Mouse (Mus musculus): ENCODE results near the gene Bpnt1. TPM values are rescaled to one million over a fixed set of nuclear protein-coding genes. Genes with fewer than 3 reads are reported as not detected.

The Bpnt1 gene
- total and polyA plus RNA-seq, 2 experiments = 80.5 to 86.5 TPM

GRCm38 (mm10) chr1:185306836-185307235 is 25.1 kb upstream of the Bpnt1 start:
- Histone ChIP-seq H3K9ac (ENCODE audit: low read depth, low read length) (no peak overlapping the region), H3K4me1 (ENCODE audit: control insufficient read depth, insufficient read depth, low read length) (no peaks in the 10 kb centered on the region), H3K27ac (replicated peaks; ENCODE audit: insufficient read depth, low read depth, low read length) (no peak overlapping the region), H3K79me2 (ENCODE audit: control insufficient read depth, insufficient read depth, low read length) (0 out of 2 replicates have a peak, but pooled peaks cover 2% of the 10 kb centered on the region), H3K36me3 (ENCODE audit: control insufficient read depth, insufficient read depth, low read length) (peaks cover 6% of the 10 kb centered on the region; the same call in 1 of the 2 replicates), H3K4me3 (ENCODE audit: insufficient read depth, low read depth, low read length) (no peak overlapping the region), H3K27me3 (ENCODE audit: control insufficient read depth, insufficient read depth, low read length) (no peaks in the 10 kb centered on the region)
- WGBS = 99% methylated on average over 12 of the region's 12 CpGs
- no peak for DNase-seq (ENCODE audit: extremely low read depth, low read depth, low spot score)
- no peak for TF ChIP-seq POLR2A (IDR thresholded peaks at IDR 0.05; ENCODE audit: extremely low read depth, insufficient read depth, low read length)
- no peak for TF ChIP-seq CTCF (IDR thresholded peaks at IDR 0.05; ENCODE audit: low read depth, low read length)

- H3K4me1 ChIP-seq (ENCODE audit: control insufficient read depth, insufficient read depth, low read length) = no peaks in the 10 kb centered on the region
- no peaks in the 10 kb centered on the region for H3K27me3 ChIP-seq (ENCODE audit: control insufficient read depth, insufficient read depth, low read length)
- no peak overlapping the region for H3K4me3 ChIP-seq (ENCODE audit: insufficient read depth, low read depth, low read length)
- TF ChIP-seq POLR2A (IDR thresholded peaks at IDR 0.05; ENCODE audit: extremely low read depth, insufficient read depth, low read length) (no peak), CTCF (IDR thresholded peaks at IDR 0.05; ENCODE audit: low read depth, low read length) (no peak)
- H3K79me2 ChIP-seq (ENCODE audit: control insufficient read depth, insufficient read depth, low read length) = 0 out of 2 replicates have a peak, but pooled peaks cover 2% of the 10 kb centered on the region
- H3K36me3 ChIP-seq (ENCODE audit: control insufficient read depth, insufficient read depth, low read length) = peaks cover 12% of the 10 kb centered on the region; the same call in 1 of the 2 replicates
- H3K9ac ChIP-seq (ENCODE audit: low read depth, low read length) = no peak overlapping the region
- no peak for DNase-seq (ENCODE audit: extremely low read depth, low read depth, low spot score)
- no peak overlapping the region for H3K27ac ChIP-seq (replicated peaks; ENCODE audit: insufficient read depth, low read depth, low read length)
- over 99% methylated on average over 7 of the region's 7 CpGs for WGBS
These were observed 24.3 kb upstream of the Bpnt1 start for GRCm38 (mm10) chr1:185307645-185308044.

GRCm38 (mm10) chr1:185308334-185308733 is 23.6 kb upstream of the Bpnt1 start:
- Histone ChIP-seq H3K36me3 (ENCODE audit: control insufficient read depth, insufficient read depth, low read length) (peaks cover 16% of the 10 kb centered on the region; the same call in 1 of the 2 replicates), H3K27me3 (ENCODE audit: control insufficient read depth, insufficient read depth, low read length) (no peaks in the 10 kb centered on the region), H3K9ac (ENCODE audit: low read depth, low read length) (no peak overlapping the region), H3K27ac (replicated peaks; ENCODE audit: insufficient read depth, low read depth, low read length) (no peak overlapping the region), H3K79me2 (ENCODE audit: control insufficient read depth, insufficient read depth, low read length) (0 out of 2 replicates have a peak, but pooled peaks cover 2% of the 10 kb centered on the region), H3K4me1 (ENCODE audit: control insufficient read depth, insufficient read depth, low read length) (no peaks in the 10 kb centered on the region), H3K4me3 (ENCODE audit: insufficient read depth, low read depth, low read length) (no peak overlapping the region)
- WGBS = 79% methylated on average over 2 of the region's 2 CpGs
- no peak for TF ChIP-seq CTCF (IDR thresholded peaks at IDR 0.05; ENCODE audit: low read depth, low read length)
- no peak for TF ChIP-seq POLR2A (IDR thresholded peaks at IDR 0.05; ENCODE audit: extremely low read depth, insufficient read depth, low read length)
- no peak for DNase-seq (ENCODE audit: extremely low read depth, low read depth, low spot score)

- H3K4me3 ChIP-seq (ENCODE audit: insufficient read depth, low read depth, low read length) = no peak overlapping the region
- DNase-seq (ENCODE audit: extremely low read depth, low read depth, low spot score) = peak; percentile 54
- 38% methylated on average over 4 of the region's 4 CpGs for WGBS
- peaks cover 21% of the 10 kb centered on the region; the same call in 1 of the 2 replicates for H3K36me3 ChIP-seq (ENCODE audit: control insufficient read depth, insufficient read depth, low read length)
- H3K27ac ChIP-seq (replicated peaks; ENCODE audit: insufficient read depth, low read depth, low read length) = no peak overlapping the region
- H3K27me3 ChIP-seq (ENCODE audit: control insufficient read depth, insufficient read depth, low read length) = no peaks in the 10 kb centered on the region
- H3K9ac ChIP-seq (ENCODE audit: low read depth, low read length) = no peak overlapping the region
- no peaks in the 10 kb centered on the region for H3K4me1 ChIP-seq (ENCODE audit: control insufficient read depth, insufficient read depth, low read length)
- TF ChIP-seq CTCF (IDR thresholded peaks at IDR 0.05; ENCODE audit: low read depth, low read length) (no peak), POLR2A (IDR thresholded peaks at IDR 0.05; ENCODE audit: extremely low read depth, insufficient read depth, low read length) (no peak)
- H3K79me2 ChIP-seq (ENCODE audit: control insufficient read depth, insufficient read depth, low read length) = 0 out of 2 replicates have a peak, but pooled peaks cover 2% of the 10 kb centered on the region
These were observed 23.0 kb upstream of the Bpnt1 start for GRCm38 (mm10) chr1:185308908-185309307.

- Histone ChIP-seq H3K79me2 (ENCODE audit: control insufficient read depth, insufficient read depth, low read length) (no peaks in the 10 kb centered on the region), H3K27ac (replicated peaks; ENCODE audit: insufficient read depth, low read depth, low read length) (no peak overlapping the region), H3K4me3 (ENCODE audit: insufficient read depth, low read depth, low read length) (no peak overlapping the region), H3K4me1 (ENCODE audit: control insufficient read depth, insufficient read depth, low read length) (no peaks in the 10 kb centered on the region), H3K9ac (ENCODE audit: low read depth, low read length) (no peak overlapping the region), H3K27me3 (ENCODE audit: control insufficient read depth, insufficient read depth, low read length) (no peaks in the 10 kb centered on the region), H3K36me3 (ENCODE audit: control insufficient read depth, insufficient read depth, low read length) (peaks cover 31% of the 10 kb centered on the region)
- DNase-seq (ENCODE audit: extremely low read depth, low read depth, low spot score) = no peak
- WGBS = 80% methylated on average over 9 of the region's 9 CpGs
- TF ChIP-seq CTCF (IDR thresholded peaks at IDR 0.05; ENCODE audit: low read depth, low read length) = no peak
- no peak for TF ChIP-seq POLR2A (IDR thresholded peaks at IDR 0.05; ENCODE audit: extremely low read depth, insufficient read depth, low read length)
These were observed 20.0 kb upstream of the Bpnt1 start for GRCm38 (mm10) chr1:185311949-185312348.

- WGBS = 87% methylated on average over 4 of the region's 4 CpGs
- Histone ChIP-seq H3K9ac (ENCODE audit: low read depth, low read length) (no peak overlapping the region), H3K4me3 (ENCODE audit: insufficient read depth, low read depth, low read length) (no peak overlapping the region), H3K27ac (replicated peaks; ENCODE audit: insufficient read depth, low read depth, low read length) (no peak overlapping the region), H3K36me3 (ENCODE audit: control insufficient read depth, insufficient read depth, low read length) (peaks cover 36% of the 10 kb centered on the region), H3K79me2 (ENCODE audit: control insufficient read depth, insufficient read depth, low read length) (no peaks in the 10 kb centered on the region), H3K4me1 (ENCODE audit: control insufficient read depth, insufficient read depth, low read length) (no peaks in the 10 kb centered on the region), H3K27me3 (ENCODE audit: control insufficient read depth, insufficient read depth, low read length) (no peaks in the 10 kb centered on the region)
- no peak for TF ChIP-seq CTCF (IDR thresholded peaks at IDR 0.05; ENCODE audit: low read depth, low read length)
- no peak for TF ChIP-seq POLR2A (IDR thresholded peaks at IDR 0.05; ENCODE audit: extremely low read depth, insufficient read depth, low read length)
- DNase-seq (ENCODE audit: extremely low read depth, low read depth, low spot score) = no peak
These were observed 17.4 kb upstream of the Bpnt1 start for GRCm38 (mm10) chr1:185314546-185314945.

All from liver, adult 2 months (tissue).